Mouse (Mus musculus): ENCODE results near the gene Pygo2.

- TF ChIP-seq EP300 (IDR thresholded peaks at IDR 0.05) (no peak), CTCF (IDR thresholded peaks at IDR 0.05) (no peak)
Observed at GRCm38 (mm10) chr3:89408448-89408847, 21.6 kb upstream of the Pygo2 start.
